Mouse (Mus musculus) kidney, embryonic 14.5 days (tissue): ENCODE results near the gene Hoxc13. TPM values are rescaled to one million over a fixed set of nuclear protein-coding genes. Genes with fewer than 3 reads are reported as not detected.

ENCODE experiments used
- ATAC-seq: fragments of 200-750 bp; cut with Nextera tagmentation; 2 replicates; pipeline ENCODE4 v1.8.0; 2017; ENCODE audit warnings: moderate number of reproducible peaks, mild to moderate bottlenecking, moderate TSS enrichment, moderate library complexity; ENCODE audit not compliant: low FRiP score, low TSS enrichment
- H3K27ac ChIP-seq: fragments of 300-500 bp; sonication (generic); 2 replicates; pipeline ENCODE4 v1.5.1; 2014; ENCODE audit warnings: low read depth, mild to moderate bottlenecking, low read length, moderate library complexity, mixed read lengths
- H3K27me3 ChIP-seq: fragments of 300-500 bp; sonication (generic); 2 replicates; pipeline ENCODE4 v1.6.1; 2014; ENCODE audit warnings: mild to moderate bottlenecking, low read length; ENCODE audit not compliant: control insufficient read depth, insufficient read depth
- H3K36me3 ChIP-seq: fragments of 300-500 bp; sonication (generic); 2 replicates; pipeline ENCODE4 v1.6.1; 2014; ENCODE audit warnings: low read length, mixed read lengths; ENCODE audit not compliant: control insufficient read depth, insufficient read depth
- H3K4me1 ChIP-seq: fragments of 300-500 bp; sonication (generic); 2 replicates; pipeline ENCODE4 v1.6.1; 2014; ENCODE audit warnings: low read length, mixed read lengths; ENCODE audit not compliant: control insufficient read depth, insufficient read depth
- H3K4me2 ChIP-seq: fragments of 300-500 bp; sonication (generic); replicated peaks from 2 replicates; pipeline ENCODE4 v1.6.1; 2014; ENCODE audit warnings: low read depth, mild to moderate bottlenecking, low read length
- H3K4me3 ChIP-seq: fragments of 300-500 bp; sonication (generic); 2 replicates; pipeline ENCODE4 v1.5.1; 2014; ENCODE audit warnings: mild to moderate bottlenecking, low read length
- H3K9ac ChIP-seq: fragments of 300-500 bp; sonication (generic); 2 replicates; pipeline ENCODE4 v1.6.1; 2014; ENCODE audit warnings: low read depth, mild to moderate bottlenecking, low read length, moderate library complexity
- H3K9me3 ChIP-seq: fragments of 300-500 bp; sonication (generic); 2 replicates; pipeline ENCODE4 v1.6.1; 2016; ENCODE audit warnings: low read length; ENCODE audit not compliant: control insufficient read depth
- WGBS: fragments of 180-500 bp; shearing (Covaris S2); extraction: QIAGEN DNeasy Blood & Tissue Kit; methylation state at CpG from one replicate; pipeline ENCODE4 v1.1.7; 2014; 5-methylcytosine and 5-hydroxymethylcytosine counted together
- polyA plus RNA-seq: library from polyadenylated mRNA; unstranded; fragments of >200 nt; fragmentation: Nextera tagmentation; extraction: Ambion mirVana; gene quantifications from 2 replicates; pipeline ENCODE4 v1.2.1, GENCODE M21; 2014

Gene Hoxc13
- polyA plus RNA-seq, 1 experiment from 2014 or later: not detected

GRCm38 (mm10) chr15:102917972-102918572 is 2.8 kb upstream of the Hoxc13 start:
- 2% methylated on average over 20 of the region's 20 CpGs for WGBS
- ATAC-seq: no peak
- Histone ChIP-seq H3K4me2 (no peak overlapping the region), H3K27ac (no peak overlapping the region), H3K36me3 (no peaks in the 10 kb centered on the region), H3K9me3 (no peaks in the 10 kb centered on the region), H3K4me3 (no peak overlapping the region), H3K27me3 (peaks cover 92% of the 10 kb centered on the region), H3K9ac (no peak overlapping the region), H3K4me1 (no peaks in the 10 kb centered on the region)

- Histone ChIP-seq H3K4me2 (no peak overlapping the region), H3K9me3 (no peaks in the 10 kb centered on the region), H3K9ac (no peak overlapping the region), H3K4me1 (no peaks in the 10 kb centered on the region), H3K27ac (no peak overlapping the region), H3K36me3 (no peaks in the 10 kb centered on the region), H3K4me3 (no peak overlapping the region), H3K27me3 (peaks cover 94% of the 10 kb centered on the region)
- no peak for ATAC-seq
- WGBS: 2% methylated on average over 7 of the region's 7 CpGs
Observed at GRCm38 (mm10) chr15:102918611-102919265, 2.2 kb upstream of the Hoxc13 start.

- Histone ChIP-seq H3K36me3 (no peaks in the 10 kb centered on the region), H3K9ac (no peak overlapping the region), H3K4me1 (no peaks in the 10 kb centered on the region), H3K4me2 (no peak overlapping the region), H3K27me3 (peaks cover 96% of the 10 kb centered on the region), H3K9me3 (no peaks in the 10 kb centered on the region), H3K27ac (no peak overlapping the region), H3K4me3 (no peak overlapping the region)
- no peak for ATAC-seq
- 3% methylated on average over 12 of the region's 12 CpGs for WGBS
Observed at GRCm38 (mm10) chr15:102919336-102920180, 1.3 kb upstream of the Hoxc13 start.

- Histone ChIP-seq H3K4me1 (no peaks in the 10 kb centered on the region), H3K27me3 (peaks cover 97% of the 10 kb centered on the region), H3K9me3 (no peaks in the 10 kb centered on the region), H3K4me3 (peak overlapping the region; percentile 24), H3K36me3 (no peaks in the 10 kb centered on the region), H3K9ac (no peak overlapping the region), H3K27ac (no peak overlapping the region), H3K4me2 (peak overlapping the region; percentile 39)
- 1% methylated on average over 18 of the region's 20 CpGs for WGBS
- ATAC-seq: peak; percentile 92
Observed at GRCm38 (mm10) chr15:102920619-102921018, 284 bp upstream of the Hoxc13 start.

- peak; percentile 45; the same call in 1 of the 2 replicates for ATAC-seq
- H3K36me3 ChIP-seq: no peaks in the 10 kb centered on the region
- peak overlapping the region; percentile 15; the same call in 1 of the 2 replicates for H3K4me3 ChIP-seq
- peaks cover 96% of the 10 kb centered on the region for H3K27me3 ChIP-seq
- no peaks in the 10 kb centered on the region for H3K9me3 ChIP-seq
- H3K4me2 ChIP-seq: no peak overlapping the region
- H3K27ac ChIP-seq: no peak overlapping the region
- H3K4me1 ChIP-seq: no peaks in the 10 kb centered on the region
- no peak overlapping the region for H3K9ac ChIP-seq
- under 1% methylated on average over 24 of the region's 24 CpGs for WGBS
Observed at GRCm38 (mm10) chr15:102922012-102922362, 1.1 kb downstream of the Hoxc13 start.

- WGBS: 7% methylated on average over 6 of the region's 6 CpGs
- Histone ChIP-seq H3K4me3 (no peak overlapping the region), H3K9me3 (no peaks in the 10 kb centered on the region)
Observed at GRCm38 (mm10) chr15:102922636-102923500, 2.0 kb downstream of the Hoxc13 start.

GRCm38 (mm10) chr15:102927032-102927645 is 6.2 kb downstream of the Hoxc13 start:
- no peak for ATAC-seq
- Histone ChIP-seq H3K27ac (no peak overlapping the region), H3K4me1 (no peaks in the 10 kb centered on the region), H3K27me3 (peaks cover 96% of the 10 kb centered on the region), H3K36me3 (no peaks in the 10 kb centered on the region), H3K4me3 (no peak overlapping the region), H3K9ac (no peak overlapping the region), H3K4me2 (no peak overlapping the region), H3K9me3 (no peaks in the 10 kb centered on the region)
- WGBS: under 1% methylated on average over 40 of the region's 40 CpGs

More at GRCm38 (mm10) chr15:102922636-102923500, 2.0 kb downstream of the Hoxc13 start:
- ATAC-seq: no peak
- no peaks in the 10 kb centered on the region for H3K36me3 ChIP-seq
- H3K27me3 ChIP-seq: peaks cover 96% of the 10 kb centered on the region
- no peak overlapping the region for H3K9ac ChIP-seq
- H3K4me2 ChIP-seq: no peak overlapping the region
- no peaks in the 10 kb centered on the region for H3K4me1 ChIP-seq
- H3K27ac ChIP-seq: no peak overlapping the region

- no peaks in the 10 kb centered on the region for H3K4me1 ChIP-seq
- no peak for ATAC-seq
- H3K4me3 ChIP-seq: no peak overlapping the region
- H3K36me3 ChIP-seq: no peaks in the 10 kb centered on the region
- H3K9ac ChIP-seq: no peak overlapping the region
- no peak overlapping the region for H3K4me2 ChIP-seq
- H3K27me3 ChIP-seq: peaks cover 96% of the 10 kb centered on the region
- H3K9me3 ChIP-seq: no peaks in the 10 kb centered on the region
- 1% methylated on average over 23 of the region's 23 CpGs for WGBS
- no peak overlapping the region for H3K27ac ChIP-seq
Observed at GRCm38 (mm10) chr15:102931706-102932358, 10.9 kb downstream of the Hoxc13 start.
